Mouse (Mus musculus) retina, postnatal 1 day (tissue): ENCODE results near the gene Cox7a1.

Source experiments
- DNase-seq: peaks from one replicate; pipeline ENCODE4 v3.0.0-alpha.2; 2012

The Cox7a1 gene

GRCm38 (mm10) chr7:30224206-30224605, 40.3 kb downstream of the Cox7a1 start:
- DNase-seq = no peak

- no peak for DNase-seq
Measured at GRCm38 (mm10) chr7:30231328-30231668, 47.4 kb downstream of the Cox7a1 start.

DNA sequence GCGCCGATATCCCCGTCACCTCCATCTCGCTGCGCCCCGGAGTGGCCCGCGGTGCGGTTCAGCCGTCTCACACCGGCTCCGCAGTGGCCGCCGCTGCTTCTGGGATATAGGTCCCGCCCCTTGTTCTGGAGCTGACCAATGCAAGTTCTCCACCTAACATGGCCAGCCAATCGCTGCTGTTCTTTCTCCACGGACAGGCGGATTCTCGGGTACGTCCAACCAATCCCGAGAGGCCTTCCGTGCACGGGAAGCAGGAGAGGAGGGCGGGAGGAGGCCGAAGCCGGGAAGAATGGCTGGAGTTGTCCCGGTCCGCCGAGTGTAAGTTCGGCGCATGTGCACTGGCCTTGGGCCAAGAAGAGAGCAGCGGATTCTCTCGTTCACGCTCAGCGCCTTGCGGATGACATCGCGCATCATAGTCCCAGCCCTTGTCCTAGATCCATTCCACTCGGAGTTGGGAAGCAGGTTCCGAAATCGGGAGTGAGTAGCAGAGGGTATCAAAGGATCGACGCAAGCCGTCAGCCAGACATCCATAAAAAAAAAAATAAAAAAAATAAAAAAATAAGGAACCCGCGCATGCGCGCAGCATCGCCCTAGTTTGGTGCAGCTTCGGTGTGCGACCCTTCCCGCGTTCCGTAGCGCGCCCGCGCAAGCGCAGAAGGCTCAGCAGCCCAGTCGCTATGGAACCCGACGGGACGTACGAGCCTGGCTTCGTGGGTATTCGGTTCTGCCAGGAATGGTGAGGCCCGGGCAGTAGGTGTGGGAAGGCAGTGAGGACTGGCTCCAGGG, 47.9 kb downstream of the Cox7a1 start, which contains the start of the genes Polr2i and Tbcb:
Gene Polr2i, plus strand, starts transcription at position 280 of the 786 bp plus-strand sequence.
Gene Tbcb, minus strand, starts transcription at position 604 of the 786 bp plus-strand sequence.
- DNase-seq = peak; percentile 100

DNA sequence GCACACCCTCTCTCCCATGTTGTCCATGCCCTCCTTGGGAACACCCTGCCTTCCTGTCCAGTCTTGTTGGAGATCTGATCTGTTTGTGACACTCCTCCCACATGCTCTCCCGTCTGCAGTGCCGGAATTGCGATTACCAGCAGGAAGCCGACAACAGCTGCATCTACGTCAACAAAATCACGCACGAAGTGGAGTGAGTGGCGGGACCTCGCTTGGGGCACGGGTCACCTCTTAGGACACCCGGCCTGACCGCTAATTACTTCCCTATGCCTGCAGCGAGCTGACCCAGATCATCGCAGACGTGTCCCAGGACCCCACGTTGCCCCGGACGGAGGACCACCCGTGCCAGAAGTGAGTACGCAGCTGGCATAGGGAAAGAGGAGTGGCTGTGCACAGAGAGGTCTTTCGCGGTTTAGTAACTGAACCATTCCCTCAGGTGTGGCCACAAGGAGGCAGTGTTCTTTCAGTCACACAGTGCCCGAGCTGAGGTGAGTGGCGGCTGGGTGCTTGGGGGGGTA, 48.7 kb downstream of the Cox7a1 start:
- DNase-seq = peak; percentile 71

GRCm38 (mm10) chr7:30233387-30233786, 49.4 kb downstream of the Cox7a1 start:
- DNase-seq = no peak

GRCm38 (mm10) chr7:30234276-30234858, 50.4 kb downstream of the Cox7a1 start:
- no peak for DNase-seq

GRCm38 (mm10) chr7:30235091-30235490, 51.1 kb downstream of the Cox7a1 start:
- DNase-seq = no peak

GRCm38 (mm10) chr7:30235625-30236024, 51.7 kb downstream of the Cox7a1 start, which contains the start of gene Ovol3:
TSS of gene Ovol3 (minus strand) at chr7:30235725.
- DNase-seq = no peak
